Mouse (Mus musculus) layer of hippocampus, postnatal 14 days (tissue): ENCODE measurements around the gene Cdkn1a. TPM values are rescaled to one million over a fixed set of nuclear protein-coding genes. Genes with fewer than 3 reads are reported as not detected.

Source experiments
- DNase-seq, 2 experiments: peaks; one replicate each; pipeline ENCODE4 v3.0.0; 2021 to 2022; ENCODE audit warnings: low spot score in 2 of 2, mixed read lengths in 1 of 2
- total RNA-seq, 2 experiments: library from RNA; stranded (reverse); gene quantifications; 2 replicates each; pipeline ENCODE4 v1.2.3; 2021

Cdkn1a gene
- total RNA-seq, 2 experiments from 2014 or later: 24.9 to 26.0 TPM

- no peak for DNase-seq
Measured at GRCm38 (mm10) chr17:29113591-29114352, 23.0 kb downstream of the Cdkn1a start, which contains the start of gene Rab44. TSS of gene Rab44 (plus strand) at chr17:29114145.

- no peak for DNase-seq
Measured at GRCm38 (mm10) chr17:29116023-29116422, 25.2 kb downstream of the Cdkn1a start.

GRCm38 (mm10) chr17:29117006-29117648, 26.4 kb downstream of the Cdkn1a start:
- DNase-seq: no peak

- no peak for DNase-seq
Measured at GRCm38 (mm10) chr17:29118057-29118456, 27.3 kb downstream of the Cdkn1a start.

- no peak for DNase-seq
Measured at GRCm38 (mm10) chr17:29120666-29121065, 29.9 kb downstream of the Cdkn1a start.

GRCm38 (mm10) chr17:29122817-29123216, 32.0 kb downstream of the Cdkn1a start:
- DNase-seq: no peak

- DNase-seq: no peak
Measured at GRCm38 (mm10) chr17:29123578-29124174, 32.9 kb downstream of the Cdkn1a start.

- DNase-seq: no peak
Measured at GRCm38 (mm10) chr17:29126561-29126960, 35.8 kb downstream of the Cdkn1a start.

- no peak for DNase-seq
Measured at GRCm38 (mm10) chr17:29129341-29129740, 38.6 kb downstream of the Cdkn1a start.

- DNase-seq: no peak
Measured at GRCm38 (mm10) chr17:29135066-29135465, 44.3 kb downstream of the Cdkn1a start.

- peak; percentile 38 to 73 for DNase-seq
Measured at GRCm38 (mm10) chr17:29136236-29136635, 45.5 kb downstream of the Cdkn1a start.

GRCm38 (mm10) chr17:29137906-29138305, 47.1 kb downstream of the Cdkn1a start:
- DNase-seq: no peak

GRCm38 (mm10) chr17:29141577-29141976, 50.8 kb downstream of the Cdkn1a start:
- no peak for DNase-seq

- DNase-seq: no peak
Measured at GRCm38 (mm10) chr17:29143266-29143665, 52.5 kb downstream of the Cdkn1a start.

GRCm38 (mm10) chr17:29145101-29145500, 54.3 kb downstream of the Cdkn1a start:
- no peak for DNase-seq

- DNase-seq: no peak
Measured at GRCm38 (mm10) chr17:29147273-29147672, 56.5 kb downstream of the Cdkn1a start.

- no peak for DNase-seq
Measured at GRCm38 (mm10) chr17:29147773-29148172, 57.0 kb downstream of the Cdkn1a start.

- peak in 1 of 2 experiments; percentile 23 for DNase-seq
Measured at GRCm38 (mm10) chr17:29149766-29150165, 59.0 kb downstream of the Cdkn1a start.
